Mouse (Mus musculus) pancreas, adult 10 weeks (tissue): ENCODE results near the gene Celsr1. TPM values are rescaled to one million over a fixed set of nuclear protein-coding genes. Genes with fewer than 3 reads are reported as not detected.

Source experiments
- polyA plus RNA-seq: library from polyadenylated mRNA; stranded (reverse); fragments of 350-450 nt; fragmentation: Illumina TruSeq; extraction: RNeasy Lipid Tissue Mini Kit (QIAGEN cat#74804); gene quantifications from one replicate; pipeline ENCODE4 v1.2.3, GENCODE M21; 2015; ENCODE audit warnings: low read depth, low replicate concordance; ENCODE audit not compliant: insufficient read depth

Gene Celsr1
- 4.6 TPM for polyA plus RNA-seq

DNA sequence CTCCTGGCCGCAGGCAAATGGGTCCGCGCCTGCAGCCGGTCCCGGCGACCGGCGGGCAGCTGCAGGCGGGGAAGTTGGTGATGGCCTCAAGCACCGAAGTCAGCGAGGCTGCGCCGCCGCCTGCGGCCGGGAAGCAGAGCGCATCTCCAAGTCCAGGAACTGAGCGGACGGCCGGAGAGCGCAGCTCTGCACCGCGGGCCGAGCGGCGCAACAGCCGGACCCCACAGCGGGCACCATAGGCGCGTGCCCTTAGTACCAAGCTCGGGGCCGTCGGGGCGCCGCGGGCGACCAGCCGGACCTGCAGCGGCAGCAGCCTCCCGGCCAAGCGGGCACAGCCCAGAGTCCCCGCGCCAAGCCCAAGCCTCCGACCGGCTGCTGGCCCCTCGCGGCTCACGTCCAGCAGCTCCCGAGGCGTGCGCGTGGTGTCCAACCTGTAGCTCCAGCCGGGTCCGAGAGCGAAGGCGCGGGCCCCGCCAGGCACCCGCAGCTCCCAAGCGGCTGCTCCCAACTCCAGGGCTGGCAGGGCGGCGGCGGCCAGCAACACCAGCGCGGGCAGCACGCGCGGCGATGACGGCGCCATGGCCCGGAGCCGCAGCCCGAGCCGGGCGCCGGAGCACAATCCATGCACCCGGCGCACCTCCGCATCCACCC lies at the start of gene Celsr1:
Gene Celsr1, minus strand, starts transcription at position 587 of the 651 bp plus-strand sequence.

DNA sequence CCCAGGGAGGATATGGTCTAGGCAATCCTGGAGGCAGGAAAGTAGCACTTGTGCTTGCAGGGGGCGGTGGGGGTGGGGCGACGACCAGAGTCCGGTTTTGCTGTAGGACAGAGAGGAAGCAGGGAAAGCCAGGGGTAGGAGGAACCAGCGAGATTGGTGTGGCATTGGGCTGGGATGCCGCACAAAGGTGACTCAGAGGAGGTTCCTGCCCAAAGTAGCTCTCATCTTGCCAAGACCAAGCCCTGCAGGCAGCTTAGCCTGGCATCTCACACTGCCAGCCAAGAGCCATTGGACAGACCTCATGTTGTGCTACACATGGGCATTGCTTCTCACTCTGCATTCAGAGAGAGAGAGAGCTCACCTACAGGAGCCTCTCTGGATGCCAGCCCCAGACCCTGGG lies 23.8 kb upstream of the Celsr1 start, which contains the start of gene Gramd4:
Gene Gramd4, plus strand, starts transcription at position 283 of the 400 bp plus-strand sequence.

DNA sequence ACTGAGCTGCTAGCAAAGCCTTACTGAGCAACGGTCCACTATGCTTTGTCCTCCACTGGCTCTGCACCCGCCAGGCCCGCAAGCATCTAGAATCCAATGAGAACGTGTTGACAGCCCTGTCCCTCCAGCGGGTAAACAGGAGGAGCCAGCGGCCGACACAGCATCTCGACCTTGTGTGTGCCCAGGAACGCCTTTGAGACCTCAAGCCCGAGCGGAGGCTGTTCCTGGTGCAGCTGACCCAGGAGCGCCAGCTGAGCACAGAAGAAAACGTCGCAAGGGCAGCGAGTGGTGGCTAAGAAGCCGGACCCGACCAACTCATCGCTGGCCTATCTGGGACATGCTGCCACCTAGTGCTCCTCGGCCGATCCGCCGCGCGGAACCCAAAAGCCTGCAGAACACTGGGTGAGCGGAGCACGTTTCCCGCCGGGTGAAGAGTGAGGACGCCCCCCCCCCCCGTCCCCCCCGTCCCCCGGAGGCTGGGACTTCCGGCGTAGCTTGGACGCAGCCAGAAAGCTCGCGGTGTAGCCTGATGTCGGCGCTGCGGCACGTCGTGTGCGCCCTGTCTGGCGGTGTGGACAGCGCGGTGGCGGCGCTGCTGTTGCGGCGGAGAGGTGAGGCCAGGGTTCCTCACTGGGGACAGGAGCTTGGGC lies 154.6 kb downstream of the Celsr1 start, which contains the start of gene Trmu:
Gene Trmu, plus strand, starts transcription at position 465 of the 650 bp plus-strand sequence.

DNA sequence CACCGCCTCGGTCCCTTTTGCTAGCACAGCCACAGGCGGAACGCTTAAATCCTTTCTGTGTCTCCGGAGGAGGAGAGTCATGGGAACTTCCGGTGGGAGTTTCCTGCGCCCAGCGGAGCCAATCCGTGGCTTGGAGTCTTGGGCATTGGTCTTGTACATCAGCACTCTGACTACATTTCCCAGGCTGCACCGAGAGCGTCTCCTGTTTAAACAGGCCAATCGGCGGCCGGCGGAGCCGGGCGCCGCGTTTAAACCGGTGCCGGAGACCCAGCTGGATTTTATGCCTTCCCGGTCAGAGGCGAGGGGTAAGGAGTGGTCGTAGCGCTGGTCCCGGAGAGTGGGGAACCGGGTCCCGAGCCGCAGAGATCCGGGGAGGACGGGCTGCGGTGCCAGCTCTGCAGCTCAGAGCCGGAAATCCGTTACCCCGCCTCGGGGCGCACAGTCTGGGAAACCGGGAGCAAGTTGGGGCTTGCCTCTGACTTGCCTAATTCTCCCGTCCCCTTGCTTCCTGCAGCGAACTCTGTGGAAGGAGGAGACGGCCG lies 174.0 kb downstream of the Celsr1 start, which contains the start of gene Gtse1:
Gene Gtse1, plus strand, starts transcription at position 256 of the 542 bp plus-strand sequence.

Other genes starting within 250 kb of the Celsr1 start
- gene Cdpf1, start 222.1 kb downstream of the Celsr1 start, polyA plus RNA-seq = 15.3 TPM
- gene Pkdrej, start 212.0 kb downstream of the Celsr1 start, polyA plus RNA-seq = 0.37 TPM
- 3.7 TPM for gene Ttc38, start 201.5 kb downstream of the Celsr1 start, polyA plus RNA-seq
- gene Gtse1, start 174.0 kb downstream of the Celsr1 start, polyA plus RNA-seq = not detected
- gene Trmu, start 154.5 kb downstream of the Celsr1 start, polyA plus RNA-seq = 12.7 TPM
- gene Gramd4, start 23.9 kb upstream of the Celsr1 start, polyA plus RNA-seq = 6.5 TPM
- gene Cerk, start 152.4 kb upstream of the Celsr1 start, polyA plus RNA-seq = 6.1 TPM
- gene Tbc1d22a, start 180.7 kb upstream of the Celsr1 start, polyA plus RNA-seq = 3.5 TPM